In genomic region chr17:8508305-8509141, GRCm38 (mm10) we compare ENCODE assay signal across 9 mouse cellular contexts. TPM values are rescaled to one million over a fixed set of nuclear protein-coding genes. Genes with fewer than 3 reads are reported as not detected.
DNase-seq lines count a peak whose midpoint lies in the region; ATAC-seq lines count a peak whose summit lies in the region.
"Had no signal": no experiment of that assay in that cellular context is flagged by ENCODE, and none has a peak within 500 bp of the region (broad histone marks: within the 10 kb centered on the region; RNA-seq: fewer than 3 reads in every experiment).

No protein-coding gene starts in this region.

- H3K9me3 ChIP-seq in hindbrain, embryonic 12.5 days (replicated peaks), result no peaks in the 10 kb centered on the region
- H3K9me3 ChIP-seq in midbrain, embryonic 11.5 days (ENCODE audit: control insufficient read depth, low read length), result no peaks in the 10 kb centered on the region

- H3K4me2 ChIP-seq in hindbrain, embryonic 12.5 days (replicated peaks), result peak overlapping the region; percentile 48
- H3K4me2 ChIP-seq in midbrain, embryonic 11.5 days, result peak overlapping the region; percentile 33

- no peaks in the 10 kb centered on the region for H3K36me3 ChIP-seq in hindbrain, embryonic 12.5 days
- no peaks in the 10 kb centered on the region for H3K36me3 ChIP-seq in midbrain, embryonic 11.5 days (ENCODE audit: control insufficient read depth, insufficient read depth, low read length)

- peak overlapping the region; percentile 24 for H3K4me3 ChIP-seq in hindbrain, embryonic 12.5 days
- H3K4me3 ChIP-seq in midbrain, embryonic 11.5 days (ENCODE audit: low read depth, low read length), result 0 out of 2 replicates have a peak overlapping the region, but pooled peaks have one; percentile 3

- H3K9ac ChIP-seq in hindbrain, embryonic 12.5 days, result peak overlapping the region; percentile 43; the same call in 1 of the 2 replicates
- peak overlapping the region; percentile 55 for H3K9ac ChIP-seq in midbrain, embryonic 11.5 days (ENCODE audit: low read length)

- H3K27me3 ChIP-seq in hindbrain, embryonic 12.5 days, result peaks cover 22% of the 10 kb centered on the region
- no peaks in the 10 kb centered on the region for H3K27me3 ChIP-seq in midbrain, embryonic 11.5 days (ENCODE audit: control insufficient read depth, insufficient read depth, low read length)

- ATAC-seq in hindbrain, embryonic 12.5 days (ENCODE audit: low FRiP score), result peak; percentile 87
- ATAC-seq in midbrain, embryonic 11.5 days (ENCODE audit: low FRiP score), result peak; percentile 85
- ATAC-seq in inflammation-experienced regulatory T-cells, adult 6 months, result no peak

- WGBS in hindbrain, embryonic 12.5 days, result 1% methylated on average over 16 of the region's 16 CpGs
- 1% methylated on average over 16 of the region's 16 CpGs for WGBS in midbrain, embryonic 11.5 days

- peak; percentile 65 to 71 for DNase-seq in adrenal gland, adult 18-20 months (ENCODE audit: low spot score in 2 of 2)
- peak; percentile 61 to 73 for DNase-seq in cerebellum, postnatal 36 days
- peak; percentile 47 for DNase-seq in gastrocnemius, adult 18-20 months (ENCODE audit: low spot score)
- DNase-seq in layer of hippocampus, postnatal 10 days (ENCODE audit: low spot score in 2 of 2), result peak; percentile 75 to 80
- peak; percentile 100 for DNase-seq in midbrain, embryonic 11.5 days (ENCODE audit: low spot score, missing footprints)
- peak; percentile 81 for DNase-seq in skeletal muscle tissue, adult 2 months (ENCODE audit: low read depth, low spot score)

- H3K27ac ChIP-seq in hindbrain, embryonic 12.5 days, result peak overlapping the region; percentile 78
- H3K27ac ChIP-seq in midbrain, embryonic 11.5 days (ENCODE audit: low read depth, low read length), result no peak overlapping the region

- H3K4me1 ChIP-seq in hindbrain, embryonic 12.5 days, result peaks cover 33% of the 10 kb centered on the region
- peaks cover 22% of the 10 kb centered on the region for H3K4me1 ChIP-seq in midbrain, embryonic 11.5 days (ENCODE audit: control insufficient read depth, insufficient read depth, low read length)

RNA-seq across cellular contexts. Expression of gene Pde10a, which starts 16.6 kb away (rescaled TPM):
- 100 to 1,000 TPM in 1 of 2 experiments, 10 to 100 TPM in 1; 33.0 to 117 TPM for total RNA-seq in adrenal gland, adult 18-20 months (2021)
- 1 to 10 TPM; 3.5 to 4.4 TPM for total RNA-seq in gastrocnemius, adult 18-20 months (2021)
- 12.4 and 13.9 TPM in 2 replicates for polyA plus RNA-seq in hindbrain, embryonic 12.5 days (2016; fragmentation: Nextera tagmentation; extraction: Ambion mirVana)
- 10 to 100 TPM; 59.6 to 61.8 TPM for total RNA-seq in layer of hippocampus, postnatal 10 days (2021)
- 4.8 TPM in 2 replicates for polyA plus RNA-seq in midbrain, embryonic 11.5 days (2014; fragmentation: Nextera tagmentation; extraction: Ambion mirVana)
- polyA plus RNA-seq in inflammation-experienced regulatory T-cells, adult 6 months (2017; shearing (Covaris generic)), result not detected
- total RNA-seq: neutrophil, adult 5-6 weeks had no signal

RNA-seq across cellular contexts. Expression of gene Gm17087, which starts 58.2 kb away (rescaled TPM):
- not detected for total RNA-seq in adrenal gland, adult 18-20 months (2021)
- not detected for total RNA-seq in gastrocnemius, adult 18-20 months (2021)
- polyA plus RNA-seq in hindbrain, embryonic 12.5 days (2016; fragmentation: Nextera tagmentation; extraction: Ambion mirVana), result not detected in 2 replicates
- total RNA-seq in layer of hippocampus, postnatal 10 days (2021), result not detected
- polyA plus RNA-seq in midbrain, embryonic 11.5 days (2014; fragmentation: Nextera tagmentation; extraction: Ambion mirVana), result not detected in 2 replicates
- polyA plus RNA-seq in inflammation-experienced regulatory T-cells, adult 6 months (2017; shearing (Covaris generic)), result 1 to 10 TPM in 2 of 3 experiments, not detected in 1; 2.2 to 3.6 TPM
- total RNA-seq: neutrophil, adult 5-6 weeks had no signal

Comparison
In these comparisons a context has a peak if more than half of its experiments do, and no peak if none do; other contexts are left out.
1. DNase-seq: peak in every context shown above with its lines; median percentile 100 in midbrain, embryonic 11.5 days; 81 in skeletal muscle tissue, adult 2 months; 78 in layer of hippocampus, postnatal 10 days; 68 in adrenal gland, adult 18-20 months; 67 in cerebellum, postnatal 36 days; 47 in gastrocnemius, adult 18-20 months.
2. RNA of gene Pde10a, which starts 16.6 kb away (total RNA-seq): 33.0 to 117 TPM in adrenal gland, adult 18-20 months and 59.6 to 61.8 TPM in layer of hippocampus, postnatal 10 days; 3.5 to 4.4 TPM in gastrocnemius, adult 18-20 months; every median in the first group is over 4 times any median in the second.